Mouse (Mus musculus) Muller cell, postnatal 12 days (primary cell): ENCODE measurements at regions not wholly inside any gene's neighbourhood (a gene's known extent, or its start where the extent isn't known, plus 50 kb on each side); places are given as distances from the start of the nearest gene placed in this dataset.

Source experiments
- DNase-seq: peaks from one replicate; pipeline ENCODE4 v3.0.0-alpha.2; 2015; ENCODE audit errors: inconsistent ontology term

DNA sequence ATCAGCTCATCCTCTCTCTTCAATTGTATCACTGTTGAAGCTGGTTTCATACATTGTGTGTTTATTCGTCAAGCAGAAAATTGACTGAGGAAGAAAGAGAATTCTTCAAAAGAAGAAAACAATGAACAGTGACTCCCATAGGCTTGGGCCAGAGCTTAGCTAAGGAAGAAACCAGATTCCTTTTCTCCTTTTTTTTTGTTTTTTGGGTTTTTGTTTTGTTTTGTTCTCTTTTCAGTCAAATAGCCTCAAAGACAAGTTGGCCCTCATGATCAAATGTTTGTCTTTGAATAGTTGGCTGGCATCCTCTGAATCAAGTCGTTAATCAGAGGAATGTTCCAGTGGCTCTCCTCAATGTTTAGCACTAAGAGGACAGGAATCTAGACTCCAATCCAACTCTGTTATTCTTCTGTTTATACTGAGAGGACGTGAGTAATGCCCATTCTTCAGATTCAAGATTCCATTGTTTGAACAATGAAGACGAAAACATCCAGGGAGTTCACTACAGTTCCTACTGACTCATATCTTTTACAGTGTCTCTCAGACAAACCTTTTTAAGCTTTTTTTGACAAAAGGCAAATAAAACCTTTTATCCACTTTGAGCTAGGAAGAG, 86.1 kb upstream of the Adgrl4 start:
- DNase-seq = peak; percentile 98

DNA sequence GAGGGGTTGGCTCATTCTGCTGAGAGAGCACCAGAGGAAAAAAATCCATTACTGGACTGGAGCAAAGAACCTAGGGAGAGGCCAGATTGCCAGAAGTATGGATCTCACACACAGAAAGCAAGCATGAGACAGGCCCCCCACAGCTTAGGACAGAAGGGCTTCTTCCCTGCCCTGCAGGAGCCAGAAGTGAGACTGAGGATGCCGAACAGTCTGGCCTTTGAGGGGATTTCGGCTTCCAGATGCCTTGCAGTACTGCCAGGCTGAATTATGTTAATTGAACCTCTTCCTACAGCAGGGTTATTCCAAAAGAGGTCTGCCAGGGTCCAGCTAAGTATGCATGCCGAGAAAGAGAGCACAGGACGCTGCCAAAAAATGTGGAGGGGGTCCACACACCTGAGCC, 71.4 kb upstream of the Adgrl4 start:
- peak; percentile 67 for DNase-seq

- no peak for DNase-seq
These were observed 70.9 kb upstream of the Adgrl4 start for GRCm38 (mm10) chr3:151366707-151367306.

DNA sequence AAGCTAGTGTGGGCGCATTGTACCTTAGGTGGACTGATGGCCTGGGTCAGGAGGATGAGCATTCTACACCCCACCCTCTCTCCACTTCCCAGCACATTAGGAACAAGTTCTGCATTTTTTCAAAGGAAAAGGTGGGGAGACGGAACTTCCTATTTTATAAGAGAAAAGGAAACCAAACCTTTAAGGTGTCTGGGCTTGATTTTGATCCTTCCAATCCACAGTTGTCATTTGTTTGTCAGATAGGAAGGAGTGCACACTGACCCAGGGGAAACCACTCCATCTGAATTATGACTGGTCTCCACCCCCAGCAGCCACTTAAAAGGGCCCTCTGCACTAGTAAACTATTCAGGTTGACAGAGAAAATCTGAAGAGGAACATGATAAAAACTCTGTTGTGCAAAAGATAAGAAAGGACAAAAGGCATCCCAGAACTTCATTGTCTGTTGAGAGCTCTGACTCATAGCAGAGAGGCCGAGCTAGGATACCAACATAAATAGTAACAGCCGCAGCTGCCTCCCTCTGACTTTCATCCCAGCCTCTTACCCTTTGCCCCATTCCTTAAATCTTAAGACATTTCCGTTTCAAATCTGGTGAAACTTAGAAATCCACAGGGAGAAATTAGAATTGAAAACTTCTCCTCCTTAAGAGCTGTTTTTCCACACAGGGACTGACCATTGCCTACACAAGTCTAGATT, 54.2 kb upstream of the Adgrl4 start:
- no peak for DNase-seq

DNA sequence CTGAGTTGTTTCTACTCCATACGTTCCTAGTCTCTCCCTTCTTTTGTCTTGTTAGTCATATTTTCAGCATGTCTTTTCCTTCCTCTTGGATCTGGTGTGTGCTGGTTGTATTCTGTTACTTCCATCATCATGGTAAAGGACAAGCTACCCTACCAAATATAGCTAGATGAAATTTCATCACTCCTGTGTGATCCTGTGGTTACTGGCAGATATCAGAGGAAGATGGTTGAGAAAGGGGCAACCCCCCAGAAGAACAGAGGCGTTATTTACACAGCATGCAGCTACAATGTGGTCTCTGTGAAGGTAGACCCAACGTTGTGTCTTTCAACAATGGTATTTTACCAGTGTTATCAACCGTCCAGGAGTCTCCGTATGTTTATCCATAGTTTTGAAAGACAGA, 52.8 kb upstream of the Adgrl4 start:
- no peak for DNase-seq

DNA sequence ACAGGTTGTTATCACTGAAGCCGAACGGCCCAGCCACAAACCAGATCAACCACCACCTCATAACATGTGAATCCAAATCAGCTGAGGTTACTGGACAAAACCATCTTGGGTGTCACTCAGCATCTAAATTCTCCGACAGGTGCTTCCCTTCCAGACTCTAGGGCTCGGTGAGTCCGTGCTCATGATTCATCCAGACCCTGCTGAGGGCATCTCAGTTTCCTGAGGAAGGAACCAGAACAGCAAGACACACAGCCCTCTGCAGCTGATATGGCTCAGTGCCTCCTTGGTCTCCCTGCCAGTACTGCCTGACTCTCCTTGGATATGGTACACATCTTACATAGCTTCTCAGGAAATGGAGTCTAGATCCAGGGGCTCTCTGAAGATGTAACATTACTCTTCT, 51.6 kb upstream of the Adgrl4 start:
- DNase-seq = no peak
